Mouse (Mus musculus): Measurements from ENCODE around the gene Erp29.

GRCm38 (mm10) chr5:121443548-121443947 lies 8.8 kb downstream of the Erp29 start:
- no peak for TF ChIP-seq POLR2A (IDR thresholded peaks at IDR 0.05; ENCODE audit: insufficient read depth, low read depth, low read length)
- no peak for TF ChIP-seq CTCF (IDR thresholded peaks at IDR 0.05; ENCODE audit: insufficient read depth, low read depth, low read length)

Measured in olfactory bulb, adult 2 months (tissue).